9 mouse cellular contexts compared by ENCODE assay signal in the genomic region with DNA sequence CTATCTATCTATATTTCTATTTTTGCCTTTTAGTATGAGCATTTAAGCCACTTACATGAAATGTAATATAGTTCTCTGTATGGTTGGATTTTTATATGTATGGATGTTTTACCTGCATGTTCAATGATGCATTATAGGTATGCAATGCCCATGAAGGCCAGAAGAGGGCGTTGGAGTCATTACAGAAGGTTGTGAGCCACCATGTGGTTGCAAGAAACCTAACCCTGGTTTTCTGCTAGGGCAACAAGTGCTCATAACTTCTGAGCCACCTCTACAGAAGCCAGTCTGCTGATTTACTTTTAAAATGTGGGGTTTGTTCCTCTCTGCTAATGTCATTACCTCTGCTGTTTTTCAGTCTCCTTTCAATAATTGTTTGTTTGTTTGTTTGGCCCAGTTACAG. TPM values are rescaled to one million over a fixed set of nuclear protein-coding genes. Genes with fewer than 3 reads are reported as not detected.
DNase-seq lines count a peak whose midpoint lies in the region; ATAC-seq lines count a peak whose summit lies in the region.
"Had no signal": no experiment of that assay in that cellular context is flagged by ENCODE, and none has a peak within 500 bp of the region (broad histone marks: within the 10 kb centered on the region; RNA-seq: fewer than 3 reads in every experiment).

No protein-coding gene starts in this region.

- H3K27me3 ChIP-seq in midbrain, embryonic 11.5 days (ENCODE audit: control insufficient read depth, insufficient read depth, low read length): peaks cover 10% of the 10 kb centered on the region; the same call in 1 of the 2 replicates
- H3K27me3 ChIP-seq in midbrain, embryonic 16.5 days (ENCODE audit: control insufficient read depth, insufficient read depth, low read depth, low read length): peaks cover 8% of the 10 kb centered on the region
- peaks cover 41% of the 10 kb centered on the region for H3K27me3 ChIP-seq in limb, embryonic 10.5 days (ENCODE audit: low read depth, poor library complexity, severe bottlenecking)

- H3K36me3 ChIP-seq in midbrain, embryonic 11.5 days (ENCODE audit: control insufficient read depth, insufficient read depth, low read length): no peaks in the 10 kb centered on the region
- no peaks in the 10 kb centered on the region for H3K36me3 ChIP-seq in midbrain, embryonic 16.5 days (ENCODE audit: control insufficient read depth, insufficient read depth, low read length)
- H3K36me3 ChIP-seq in limb, embryonic 10.5 days: no peaks in the 10 kb centered on the region

- H3K4me2 ChIP-seq in midbrain, embryonic 11.5 days: no peak overlapping the region
- no peak overlapping the region for H3K4me2 ChIP-seq in midbrain, embryonic 16.5 days (ENCODE audit: low read length)

- no peaks in the 10 kb centered on the region for H3K9me3 ChIP-seq in midbrain, embryonic 11.5 days (ENCODE audit: control insufficient read depth, low read length)
- H3K9me3 ChIP-seq in midbrain, embryonic 16.5 days (replicated peaks; ENCODE audit: control insufficient read depth, low read length, poor library complexity, severe bottlenecking): no peaks in the 10 kb centered on the region
- H3K9me3 ChIP-seq in limb, embryonic 10.5 days (replicated peaks): no peaks in the 10 kb centered on the region

- H3K27ac ChIP-seq in midbrain, embryonic 11.5 days (ENCODE audit: low read depth, low read length): no peak overlapping the region
- no peak overlapping the region for H3K27ac ChIP-seq in midbrain, embryonic 16.5 days (ENCODE audit: low read length)
- no peak overlapping the region for H3K27ac ChIP-seq in limb, embryonic 10.5 days

- DNase-seq in midbrain, embryonic 11.5 days (ENCODE audit: low spot score, missing footprints): peak; percentile 88
- DNase-seq in ZHBTc4 (ENCODE audit: low read depth, low spot score): peak; percentile 80
- DNase-seq in limb, embryonic 10.5 days (ENCODE audit: low spot score): peak; percentile 55
- peak; percentile 59 for DNase-seq in thymus, postnatal 4 days
- no peak for DNase-seq in layer of hippocampus, adult 18-20 months (ENCODE audit: low spot score in 2 of 2)
- no peak for DNase-seq in urinary bladder, adult 2 months (ENCODE audit: low spot score)
- DNase-seq: cerebellum, adult 8-10 months had no signal

- 0% methylated on average over 1 of the region's 1 CpGs for WGBS in midbrain, embryonic 11.5 days
- 0% methylated on average over 1 of the region's 1 CpGs for WGBS in midbrain, embryonic 16.5 days
- WGBS in limb, embryonic 10.5 days: 0% methylated on average over 1 of the region's 1 CpGs

- no peak overlapping the region for H3K4me3 ChIP-seq in midbrain, embryonic 11.5 days (ENCODE audit: low read depth, low read length)
- no peak overlapping the region for H3K4me3 ChIP-seq in midbrain, embryonic 16.5 days (ENCODE audit: low read depth, low read length)
- H3K4me3 ChIP-seq in limb, embryonic 10.5 days: no peak overlapping the region

- ATAC-seq in midbrain, embryonic 11.5 days (ENCODE audit: low FRiP score): no peak
- no peak for ATAC-seq in midbrain, embryonic 16.5 days

- H3K4me1 ChIP-seq in midbrain, embryonic 11.5 days (ENCODE audit: control insufficient read depth, insufficient read depth, low read length): no peaks in the 10 kb centered on the region
- H3K4me1 ChIP-seq in midbrain, embryonic 16.5 days (ENCODE audit: control insufficient read depth, insufficient read depth, low read length): no peaks in the 10 kb centered on the region; the same call in 1 of the 2 replicates
- H3K4me1 ChIP-seq in limb, embryonic 10.5 days: no peaks in the 10 kb centered on the region

- no peak overlapping the region for H3K9ac ChIP-seq in midbrain, embryonic 11.5 days (ENCODE audit: low read length)
- H3K9ac ChIP-seq in midbrain, embryonic 16.5 days (ENCODE audit: low read depth, low read length): no peak overlapping the region

RNA-seq across cellular contexts. Expression of gene Barx1, which starts 12.2 kb away (rescaled TPM):
- 0.19 and 0.46 TPM in 2 replicates for polyA plus RNA-seq in midbrain, embryonic 11.5 days (2014; fragmentation: Nextera tagmentation; extraction: Ambion mirVana)
- not detected in 2 replicates for polyA plus RNA-seq in midbrain, embryonic 16.5 days (2015; fragmentation: Nextera tagmentation; extraction: Ambion mirVana)
- 0.16 and 4.1 TPM in 2 replicates for polyA plus RNA-seq in limb, embryonic 10.5 days (2016; fragmentation: Nextera tagmentation; extraction: Ambion mirVana)
- not detected for total RNA-seq in layer of hippocampus, adult 18-20 months (2021)
- not detected in 2 replicates for polyA plus RNA-seq in urinary bladder, adult 2 months (2012; rRNA removed)
- polyA plus RNA-seq: kidney, embryonic 14.5 days had no signal

RNA-seq across cellular contexts. Expression of gene Ptpdc1, which starts 25.2 kb away (rescaled TPM):
- polyA plus RNA-seq in midbrain, embryonic 11.5 days (2014; fragmentation: Nextera tagmentation; extraction: Ambion mirVana): 17.2 and 17.8 TPM in 2 replicates
- 18.8 and 20.3 TPM in 2 replicates for polyA plus RNA-seq in midbrain, embryonic 16.5 days (2015; fragmentation: Nextera tagmentation; extraction: Ambion mirVana)
- polyA plus RNA-seq in limb, embryonic 10.5 days (2016; fragmentation: Nextera tagmentation; extraction: Ambion mirVana): 6.0 and 10.9 TPM in 2 replicates
- 10 to 100 TPM; 45.5 to 48.1 TPM for total RNA-seq in layer of hippocampus, adult 18-20 months (2021)
- 4.5 and 8.1 TPM in 2 replicates for polyA plus RNA-seq in urinary bladder, adult 2 months (2012; rRNA removed)

Comparison
In these comparisons a context has a peak if more than half of its experiments do, and no peak if none do; other contexts are left out.
1. DNase-seq: peak in midbrain, embryonic 11.5 days (single experiment), ZHBTc4 (single experiment), limb, embryonic 10.5 days (single experiment) and thymus, postnatal 4 days (single experiment); none in layer of hippocampus, adult 18-20 months (0 of 2) and urinary bladder, adult 2 months (single experiment).